Mouse (Mus musculus): Measurements from ENCODE around the gene Sox18. TPM values are rescaled to one million over a fixed set of nuclear protein-coding genes. Genes with fewer than 3 reads are reported as not detected.

The Sox18 gene
- 10 to 100 TPM; 14.2 to 14.3 TPM for total RNA-seq (2021)
- long read RNA-seq, experiment 1, transcript Sox18-201 (2 exons, 1,620 nt) = major isoform, 6 of 6 reads
- long read RNA-seq, experiment 1, partial matches to known transcripts = 0 of 6 reads
- long read RNA-seq, experiment 1, other reads (novel, unspliced or antisense) = 0 of 6 reads
- long read RNA-seq, experiment 2, transcript Sox18-201 (2 exons, 1,620 nt) = major isoform, 8 of 10 reads
- long read RNA-seq, experiment 2, partial matches to known transcripts = 2 of 10 reads
- long read RNA-seq, experiment 2, other reads (novel, unspliced or antisense) = 0 of 10 reads

- no peak for DNase-seq (ENCODE audit: low spot score in 2 of 2)
Measured at GRCm38 (mm10) chr2:181671326-181671725, at the start of gene Sox18. TSS of gene Sox18 (minus strand) at chr2:181671640.

GRCm38 (mm10) chr2:181721200-181721599 is 49.8 kb upstream of the Sox18 start:
- DNase-seq (ENCODE audit: low spot score in 2 of 2) = no peak

- no peak for DNase-seq (ENCODE audit: low spot score in 2 of 2)
Measured at GRCm38 (mm10) chr2:181720061-181720460, 48.6 kb upstream of the Sox18 start.

GRCm38 (mm10) chr2:181716991-181717390 is 45.6 kb upstream of the Sox18 start:
- DNase-seq (ENCODE audit: low spot score in 2 of 2) = no peak

GRCm38 (mm10) chr2:181715382-181715781 is 43.9 kb upstream of the Sox18 start:
- no peak for DNase-seq (ENCODE audit: low spot score in 2 of 2)

GRCm38 (mm10) chr2:181714903-181715326 is 43.5 kb upstream of the Sox18 start, which contains the start of gene Oprl1:
TSS of gene Oprl1 (plus strand) at chr2:181715016.
- DNase-seq (ENCODE audit: low spot score in 2 of 2) = peak; percentile 63 to 74

- DNase-seq (ENCODE audit: low spot score in 2 of 2) = peak; percentile 48 to 66
Measured at GRCm38 (mm10) chr2:181713749-181714148, 42.3 kb upstream of the Sox18 start.

- no peak for DNase-seq (ENCODE audit: low spot score in 2 of 2)
Measured at GRCm38 (mm10) chr2:181706668-181707067, 35.2 kb upstream of the Sox18 start.

GRCm38 (mm10) chr2:181698241-181698640 is 26.8 kb upstream of the Sox18 start, which contains the start of gene Lkaaear1:
TSS of gene Lkaaear1 (minus strand) at chr2:181698442.
- DNase-seq (ENCODE audit: low spot score in 2 of 2) = no peak

- no peak for DNase-seq (ENCODE audit: low spot score in 2 of 2)
Measured at GRCm38 (mm10) chr2:181696801-181697420, 25.5 kb upstream of the Sox18 start.

GRCm38 (mm10) chr2:181695776-181696175 is 24.3 kb upstream of the Sox18 start:
- no peak for DNase-seq (ENCODE audit: low spot score in 2 of 2)

- DNase-seq (ENCODE audit: low spot score in 2 of 2) = no peak
Measured at GRCm38 (mm10) chr2:181694581-181694980, 23.1 kb upstream of the Sox18 start.

GRCm38 (mm10) chr2:181693339-181694280 is 22.2 kb upstream of the Sox18 start, which contains the start of gene Rgs19:
TSS of gene Rgs19 (minus strand) at chr2:181693977.
- DNase-seq (ENCODE audit: low spot score in 2 of 2) = peak; percentile 74 to 78

- no peak for DNase-seq (ENCODE audit: low spot score in 2 of 2)
Measured at GRCm38 (mm10) chr2:181692304-181692703, 20.9 kb upstream of the Sox18 start.

- DNase-seq (ENCODE audit: low spot score in 2 of 2) = no peak
Measured at GRCm38 (mm10) chr2:181691571-181691970, 20.1 kb upstream of the Sox18 start.

- no peak for DNase-seq (ENCODE audit: low spot score in 2 of 2)
Measured at GRCm38 (mm10) chr2:181691083-181691482, 19.6 kb upstream of the Sox18 start.

- no peak for DNase-seq (ENCODE audit: low spot score in 2 of 2)
Measured at GRCm38 (mm10) chr2:181689466-181690160, 18.2 kb upstream of the Sox18 start.

GRCm38 (mm10) chr2:181687586-181687985 is 16.1 kb upstream of the Sox18 start:
- no peak for DNase-seq (ENCODE audit: low spot score in 2 of 2)

- DNase-seq (ENCODE audit: low spot score in 2 of 2) = no peak
Measured at GRCm38 (mm10) chr2:181685686-181686085, 14.2 kb upstream of the Sox18 start.

GRCm38 (mm10) chr2:181684713-181685112 is 13.3 kb upstream of the Sox18 start:
- no peak for DNase-seq (ENCODE audit: low spot score in 2 of 2)

- DNase-seq (ENCODE audit: low spot score in 2 of 2) = no peak
Measured at GRCm38 (mm10) chr2:181683381-181683780, 11.9 kb upstream of the Sox18 start.
